Mouse (Mus musculus): ENCODE measurements around the gene Ampd2. TPM values are rescaled to one million over a fixed set of nuclear protein-coding genes. Genes with fewer than 3 reads are reported as not detected.

Gene Ampd2
- total and polyA plus RNA-seq, 3 experiments, result 4.1 to 26.3 (median 4.6) TPM

DNA sequence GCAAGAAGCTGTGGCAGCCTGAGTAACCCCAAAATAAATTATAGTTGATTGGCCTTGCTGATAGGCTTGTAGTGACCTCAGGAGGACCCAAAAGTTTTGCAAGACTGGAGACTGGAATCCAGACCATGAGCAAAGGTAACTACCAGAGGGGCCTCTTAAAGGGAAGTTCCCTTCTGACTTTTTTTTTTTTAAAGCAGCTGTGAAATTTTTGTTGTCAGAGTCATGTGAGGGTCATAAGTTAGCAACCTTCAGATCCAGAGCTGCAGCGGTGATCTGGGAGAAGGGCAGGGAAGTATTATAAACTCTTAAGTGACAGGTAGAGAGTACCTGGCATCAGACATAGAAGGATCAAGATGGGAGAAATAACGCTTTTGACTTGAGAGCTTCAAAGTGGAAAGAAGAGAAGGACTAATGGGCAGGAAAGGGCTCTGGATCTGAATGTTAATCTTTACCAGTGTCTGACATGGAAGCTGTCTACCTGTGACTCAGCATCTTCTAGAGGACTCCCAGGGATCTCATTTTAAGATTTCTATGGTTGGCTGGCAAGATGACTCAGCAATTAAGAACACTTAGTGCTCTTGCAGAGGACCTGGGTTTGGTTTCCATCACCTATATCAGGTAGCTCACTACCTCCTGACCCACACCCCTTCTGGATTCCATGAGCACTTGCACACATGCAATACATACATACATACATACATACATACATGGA lies 39.4 kb downstream of the Ampd2 start:
- no peaks in the 10 kb centered on the region for H3K36me3 ChIP-seq (ENCODE audit: control insufficient read depth, insufficient read depth, low read length)
- H3K27ac ChIP-seq, result no peak overlapping the region
- H3K9ac ChIP-seq (ENCODE audit: low read depth, low read length), result no peak overlapping the region
- no peaks in the 10 kb centered on the region for H3K4me1 ChIP-seq (ENCODE audit: control insufficient read depth, insufficient read depth, low read length)
- no peak for DNase-seq
- intact Hi-C loops (cut with DNase I), result no loop called here
- TF ChIP-seq CTCF (IDR thresholded peaks at IDR 0.05) (no peak), POLR2A (IDR thresholded peaks at IDR 0.05; ENCODE audit: insufficient read depth, low read depth, low read length) (no peak), EP300 (IDR thresholded peaks at IDR 0.05; ENCODE audit: insufficient read depth, low read depth, low read length) (no peak)
- WGBS, result 81% methylated on average over 2 of the region's 2 CpGs
- H3K79me2 ChIP-seq (replicated peaks; ENCODE audit: control insufficient read depth, insufficient read depth, low read length), result no peaks in the 10 kb centered on the region
- H3K27me3 ChIP-seq (ENCODE audit: control insufficient read depth, insufficient read depth, low read length), result no peaks in the 10 kb centered on the region
- no peak overlapping the region for H3K4me3 ChIP-seq

- H3K79me2 ChIP-seq (replicated peaks; ENCODE audit: control insufficient read depth, insufficient read depth, low read length), result no peaks in the 10 kb centered on the region
- H3K36me3 ChIP-seq (ENCODE audit: control insufficient read depth, insufficient read depth, low read length), result no peaks in the 10 kb centered on the region
- WGBS, result 7% methylated on average over 29 of the region's 29 CpGs
- H3K4me3 ChIP-seq, result peak within 1 kb of the TSS; percentile 69
- no peaks in the 10 kb centered on the region for H3K27me3 ChIP-seq (ENCODE audit: control insufficient read depth, insufficient read depth, low read length)
- TF ChIP-seq EP300 (IDR thresholded peaks at IDR 0.05; ENCODE audit: insufficient read depth, low read depth, low read length) (peak; percentile 58; the same call in 1 of the 2 replicates), CTCF (IDR thresholded peaks at IDR 0.05) (peak; percentile 43), POLR2A (IDR thresholded peaks at IDR 0.05; ENCODE audit: insufficient read depth, low read depth, low read length) (peak; percentile 91)
- H3K27ac ChIP-seq, result peak within 1 kb of the TSS; percentile 86
- intact Hi-C loops (cut with DNase I), result loop anchor here (2.0 kb wide), 1 partner anchor 26 kb away; no protein-coding TSS in a partner anchor
- peak; percentile 89 to 93 for DNase-seq
- H3K4me1 ChIP-seq (ENCODE audit: control insufficient read depth, insufficient read depth, low read length), result no peaks in the 10 kb centered on the region
- H3K9ac ChIP-seq (ENCODE audit: low read depth, low read length), result peak within 1 kb of the TSS; percentile 69
These were observed 41.9 kb downstream of the Ampd2 start, which contains the start of gene Gstm4 for GRCm38 (mm10) chr3:108044394-108045140. Gene Gstm4, minus strand, starts transcription at chr3:108044894.

DNA sequence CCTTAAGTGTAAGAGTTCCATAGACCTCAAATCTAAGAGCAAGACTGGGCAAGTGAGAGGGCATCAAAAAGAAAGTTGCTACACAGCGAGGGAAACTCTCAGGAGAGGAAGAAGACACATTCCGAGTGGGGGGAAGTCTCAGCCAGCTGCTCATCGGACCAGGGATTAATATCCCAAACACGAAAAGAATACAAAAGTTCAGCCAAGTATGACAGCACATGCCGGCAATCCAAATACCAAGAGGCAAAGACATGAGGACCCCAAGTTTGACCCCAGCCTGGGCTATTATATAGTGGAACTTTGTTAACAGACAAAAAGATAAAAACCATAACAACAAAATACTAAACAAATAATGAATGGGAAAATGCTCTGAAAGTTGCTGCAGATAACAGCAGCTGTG lies 53.3 kb downstream of the Ampd2 start:
- H3K27me3 ChIP-seq (ENCODE audit: control insufficient read depth, insufficient read depth, low read length), result no peaks in the 10 kb centered on the region
- peak in 1 of 2 experiments; percentile 53 for DNase-seq
- H3K36me3 ChIP-seq (ENCODE audit: control insufficient read depth, insufficient read depth, low read length), result no peaks in the 10 kb centered on the region
- intact Hi-C loops (cut with DNase I), result no loop called here
- WGBS, result 44% methylated on average over 5 of the region's 5 CpGs
- no peak overlapping the region for H3K9ac ChIP-seq (ENCODE audit: low read depth, low read length)
- no peak overlapping the region for H3K27ac ChIP-seq
- TF ChIP-seq POLR2A (IDR thresholded peaks at IDR 0.05; ENCODE audit: insufficient read depth, low read depth, low read length), result no peak
- TF ChIP-seq EP300 (IDR thresholded peaks at IDR 0.05; ENCODE audit: insufficient read depth, low read depth, low read length), result no peak
- TF ChIP-seq CTCF (IDR thresholded peaks at IDR 0.05), result no peak
- H3K4me1 ChIP-seq (ENCODE audit: control insufficient read depth, insufficient read depth, low read length), result peaks cover 2% of the 10 kb centered on the region
- no peaks in the 10 kb centered on the region for H3K79me2 ChIP-seq (replicated peaks; ENCODE audit: control insufficient read depth, insufficient read depth, low read length)
- no peak overlapping the region for H3K4me3 ChIP-seq

- no peak overlapping the region for H3K27ac ChIP-seq
- DNase-seq, result no peak
- intact Hi-C loops (cut with DNase I), result no loop called here
- TF ChIP-seq EP300 (IDR thresholded peaks at IDR 0.05; ENCODE audit: insufficient read depth, low read depth, low read length), result no peak
- TF ChIP-seq POLR2A (IDR thresholded peaks at IDR 0.05; ENCODE audit: insufficient read depth, low read depth, low read length), result no peak
- TF ChIP-seq CTCF (IDR thresholded peaks at IDR 0.05), result no peak
- no peaks in the 10 kb centered on the region for H3K36me3 ChIP-seq (ENCODE audit: control insufficient read depth, insufficient read depth, low read length)
- H3K27me3 ChIP-seq (ENCODE audit: control insufficient read depth, insufficient read depth, low read length), result no peaks in the 10 kb centered on the region
- H3K79me2 ChIP-seq (replicated peaks; ENCODE audit: control insufficient read depth, insufficient read depth, low read length), result no peaks in the 10 kb centered on the region
- H3K9ac ChIP-seq (ENCODE audit: low read depth, low read length), result no peak overlapping the region
- no peak overlapping the region for H3K4me3 ChIP-seq
- peaks cover 2% of the 10 kb centered on the region for H3K4me1 ChIP-seq (ENCODE audit: control insufficient read depth, insufficient read depth, low read length)
These were observed 54.3 kb downstream of the Ampd2 start for GRCm38 (mm10) chr3:108032113-108032512.

DNA sequence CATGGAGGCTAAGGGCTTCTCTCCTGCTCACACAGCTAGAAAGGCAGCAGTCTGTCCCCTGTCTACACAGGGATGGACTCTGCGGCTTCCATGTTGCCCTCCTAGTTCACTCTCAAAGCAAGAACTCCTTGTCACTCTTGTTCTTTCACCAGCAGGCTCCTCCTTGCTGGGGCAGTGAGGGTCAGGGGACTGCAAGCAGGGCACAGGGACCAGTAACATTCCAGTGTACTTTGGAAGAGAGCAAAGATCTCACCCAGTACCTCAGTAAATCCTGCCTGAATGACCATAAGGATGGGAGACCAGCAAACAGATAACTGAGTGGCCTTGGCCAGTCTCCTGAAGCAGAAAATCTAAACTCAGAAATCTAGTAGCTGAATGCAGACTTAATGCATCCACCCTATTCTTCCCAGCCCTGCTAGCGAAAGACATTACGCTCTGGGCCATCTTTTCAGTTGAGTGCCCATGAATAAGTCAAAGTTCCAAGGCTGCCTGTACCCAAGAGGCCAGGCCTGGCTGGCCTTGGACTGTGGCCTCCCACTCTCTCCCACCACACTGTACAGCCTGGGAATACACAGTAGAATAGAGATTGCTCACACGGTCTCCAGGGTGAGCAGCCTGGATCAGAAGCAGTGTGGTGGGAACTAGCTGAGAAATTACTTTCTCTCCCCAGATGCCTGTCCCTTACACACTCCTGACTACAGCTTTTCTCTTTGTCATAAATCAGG lies 57.6 kb downstream of the Ampd2 start:
- H3K9ac ChIP-seq (ENCODE audit: low read depth, low read length), result no peak overlapping the region
- TF ChIP-seq EP300 (IDR thresholded peaks at IDR 0.05; ENCODE audit: insufficient read depth, low read depth, low read length) (no peak), POLR2A (IDR thresholded peaks at IDR 0.05; ENCODE audit: insufficient read depth, low read depth, low read length) (no peak), CTCF (IDR thresholded peaks at IDR 0.05) (no peak)
- DNase-seq, result no peak
- H3K27ac ChIP-seq, result no peak overlapping the region
- H3K4me3 ChIP-seq, result no peak overlapping the region
- no peaks in the 10 kb centered on the region for H3K79me2 ChIP-seq (replicated peaks; ENCODE audit: control insufficient read depth, insufficient read depth, low read length)
- no peaks in the 10 kb centered on the region for H3K27me3 ChIP-seq (ENCODE audit: control insufficient read depth, insufficient read depth, low read length)
- H3K4me1 ChIP-seq (ENCODE audit: control insufficient read depth, insufficient read depth, low read length), result no peaks in the 10 kb centered on the region
- 85% methylated on average over 4 of the region's 4 CpGs for WGBS
- no peaks in the 10 kb centered on the region for H3K36me3 ChIP-seq (ENCODE audit: control insufficient read depth, insufficient read depth, low read length)
- intact Hi-C loops (cut with DNase I), result no loop called here

Measured in heart, adult 2 months (tissue).